Mouse (Mus musculus): ENCODE measurements around the gene Sall4. TPM values are rescaled to one million over a fixed set of nuclear protein-coding genes. Genes with fewer than 3 reads are reported as not detected.

Gene Sall4
- polyA plus RNA-seq, 1 experiment from 2014 or later = 5.0 TPM

Other genes with a start within 250 kb of the Sall4 start
- 2.3 TPM in 2 replicates for gene Nfatc2, start 166.3 kb downstream of the Sall4 start, polyA plus RNA-seq (2014; fragmentation: Nextera tagmentation; extraction: Ambion mirVana)
- 15.6 and 15.9 TPM in 2 replicates for gene Atp9a, start 25.5 kb downstream of the Sall4 start, polyA plus RNA-seq (2014; fragmentation: Nextera tagmentation; extraction: Ambion mirVana)
- 36.8 and 38.7 TPM in 2 replicates for gene Zfp64, start 187.6 kb upstream of the Sall4 start, polyA plus RNA-seq (2014; fragmentation: Nextera tagmentation; extraction: Ambion mirVana)